ENCODE assay signal across 36 mouse cellular contexts in genomic region chr10:86949886-86950285, GRCm38 (mm10). TPM values are rescaled to one million over a fixed set of nuclear protein-coding genes. Genes with fewer than 3 reads are reported as not detected.
"Had no signal": no experiment of that assay in that cellular context is flagged by ENCODE, and none has a peak within 500 bp of the region (broad histone marks: within the 10 kb centered on the region; RNA-seq: fewer than 3 reads in every experiment).

No protein-coding gene starts in this region.

- H3K36me3 ChIP-seq: limb, embryonic 10.5 days; limb, embryonic 12.5 days; limb, embryonic 13.5 days; limb, embryonic 15.5 days; liver, embryonic 12.5 days; liver, embryonic 13.5 days; liver, embryonic 15.5 days; lung, embryonic 15.5 days; midbrain, embryonic 10.5 days; midbrain, embryonic 12.5 days; midbrain, embryonic 13.5 days; midbrain, embryonic 15.5 days; neural tube, embryonic 12.5 days; neural tube, embryonic 13.5 days had no signal

- ATAC-seq: liver, embryonic 12.5 days; liver, postnatal 0 days; lung, postnatal 0 days; midbrain, embryonic 13.5 days; midbrain, embryonic 15.5 days; midbrain, embryonic 16.5 days had no signal

- H3K9ac ChIP-seq: limb, embryonic 12.5 days; limb, embryonic 13.5 days; limb, embryonic 15.5 days; liver, embryonic 12.5 days; liver, embryonic 13.5 days; liver, embryonic 14.5 days; liver, embryonic 15.5 days; liver, postnatal 0 days; lung, embryonic 14.5 days; lung, embryonic 15.5 days; midbrain, embryonic 12.5 days; midbrain, embryonic 13.5 days; midbrain, embryonic 15.5 days; neural tube, embryonic 12.5 days; neural tube, embryonic 13.5 days had no signal

- H3K9me3 ChIP-seq: limb, embryonic 10.5 days; limb, embryonic 12.5 days; limb, embryonic 13.5 days; limb, embryonic 15.5 days; liver, embryonic 12.5 days; liver, embryonic 13.5 days; liver, embryonic 15.5 days; lung, embryonic 15.5 days; midbrain, embryonic 10.5 days; midbrain, embryonic 12.5 days; midbrain, embryonic 13.5 days; midbrain, embryonic 15.5 days; neural tube, embryonic 12.5 days; neural tube, embryonic 13.5 days had no signal

- H3K4me2 ChIP-seq: limb, embryonic 12.5 days; limb, embryonic 13.5 days; limb, embryonic 15.5 days; liver, embryonic 11.5 days; liver, embryonic 12.5 days; liver, embryonic 13.5 days; liver, embryonic 15.5 days; lung, embryonic 14.5 days; lung, embryonic 15.5 days; midbrain, embryonic 11.5 days; midbrain, embryonic 12.5 days; midbrain, embryonic 13.5 days; midbrain, embryonic 15.5 days; neural tube, embryonic 12.5 days; neural tube, embryonic 13.5 days had no signal

- H3K4me3 ChIP-seq: limb, embryonic 10.5 days; limb, embryonic 12.5 days; limb, embryonic 13.5 days; limb, embryonic 15.5 days; liver, embryonic 12.5 days; liver, embryonic 13.5 days; liver, embryonic 15.5 days; lung, embryonic 15.5 days; megakaryocyte, embryonic 14.5 days; midbrain, embryonic 10.5 days; midbrain, embryonic 12.5 days; midbrain, embryonic 13.5 days; midbrain, embryonic 15.5 days; myocyte; neural tube, embryonic 12.5 days; neural tube, embryonic 13.5 days had no signal

- H3K27ac ChIP-seq: limb, embryonic 10.5 days; limb, embryonic 12.5 days; limb, embryonic 13.5 days; limb, embryonic 15.5 days; liver, embryonic 12.5 days; liver, embryonic 13.5 days; liver, embryonic 14.5 days; liver, embryonic 15.5 days; lung, embryonic 15.5 days; macrophage; midbrain, embryonic 10.5 days; midbrain, embryonic 12.5 days; midbrain, embryonic 13.5 days; midbrain, embryonic 15.5 days; neural tube, embryonic 12.5 days; neural tube, embryonic 13.5 days had no signal

- DNase-seq: left cerebral cortex, postnatal 4 days; liver; liver, embryonic 13.5 days; liver, postnatal 0 days; lung, adult 18-20 months; lung, adult 2 months; lung, embryonic 14.5 days; lung, postnatal 10 days; lung, postnatal 14 days; lung, postnatal 36 days; lung, postnatal 4 days; midbrain, embryonic 14.5 days had no signal

- H3K4me1 ChIP-seq: limb, embryonic 13.5 days; limb, embryonic 15.5 days; liver, embryonic 15.5 days; lung, embryonic 15.5 days; megakaryocyte, embryonic 14.5 days; midbrain, embryonic 13.5 days; midbrain, embryonic 15.5 days; neural tube, embryonic 12.5 days; neural tube, embryonic 13.5 days had no signal

- H3K27me3 ChIP-seq: limb, embryonic 12.5 days; limb, embryonic 13.5 days; limb, embryonic 15.5 days; liver, embryonic 12.5 days; liver, embryonic 13.5 days; liver, embryonic 15.5 days; lung, embryonic 15.5 days; midbrain, embryonic 12.5 days; midbrain, embryonic 13.5 days; midbrain, embryonic 15.5 days; neural tube, embryonic 12.5 days; neural tube, embryonic 13.5 days had no signal

RNA-seq across cellular contexts. Expression of gene Stab2, which starts 57.9 kb away (rescaled TPM):
- total RNA-seq: megakaryocyte progenitor cell, adult 5-6 weeks; megakaryocyte-erythroid progenitor cell, adult 5-6 weeks; monocyte, adult 5-6 weeks had no signal
